Mouse (Mus musculus): ENCODE measurements around the gene Mta1.

Mta1 gene

GRCm38 (mm10) chr12:113146112-113147057 lies 48.3 kb downstream of the Mta1 start, which contains the start of gene Crip1:
TSS of gene Crip1 (plus strand) at chr12:113146316.
- intact Hi-C loops (cut with DNase I) = loop anchor here (5.0 kb wide), 2 partner anchors 41 to 61 kb away; partner anchors contain the start of gene Tmem121

- intact Hi-C loops (cut with DNase I) = loop anchor here (5.0 kb wide), 2 partner anchors 40 to 60 kb away; partner anchors contain the start of gene Tmem121
Observed at GRCm38 (mm10) chr12:113147481-113147880, 49.4 kb downstream of the Mta1 start.

GRCm38 (mm10) chr12:113148381-113149035 lies 50.4 kb downstream of the Mta1 start:
- intact Hi-C loops (cut with DNase I) = loop anchor here (5.0 kb wide), 2 partner anchors 39 to 59 kb away; partner anchors contain the start of gene Tmem121

- intact Hi-C loops (cut with DNase I) = loop anchor here (5.0 kb wide), 2 partner anchors 38 to 58 kb away; partner anchors contain the start of gene Tmem121
Observed at GRCm38 (mm10) chr12:113149341-113149740, 51.3 kb downstream of the Mta1 start.

- intact Hi-C loops (cut with DNase I) = loop anchor here (5.0 kb wide), 3 partner anchors 33 to 57 kb away; partner anchors contain the start of gene Tmem121
Observed at GRCm38 (mm10) chr12:113149896-113150295, 51.8 kb downstream of the Mta1 start.

- intact Hi-C loops (cut with DNase I) = loop anchor here (5.0 kb wide), 1 partner anchor 33 kb away; no protein-coding TSS in a partner anchor
Observed at GRCm38 (mm10) chr12:113150591-113150990, 52.5 kb downstream of the Mta1 start.

- intact Hi-C loops (cut with DNase I) = loop anchor here (5.0 kb wide), 1 partner anchor 34 kb away; no protein-coding TSS in a partner anchor
Observed at GRCm38 (mm10) chr12:113151046-113151445, 53.0 kb downstream of the Mta1 start.

GRCm38 (mm10) chr12:113151661-113152271 lies 53.7 kb downstream of the Mta1 start:
- intact Hi-C loops (cut with DNase I) = loop anchor here (5.0 kb wide), 1 partner anchor 34 kb away; no protein-coding TSS in a partner anchor

- intact Hi-C loops (cut with DNase I) = loop anchor here (5.0 kb wide), 1 partner anchor 35 kb away; no protein-coding TSS in a partner anchor
Observed at GRCm38 (mm10) chr12:113152272-113152661, 54.2 kb downstream of the Mta1 start.

GRCm38 (mm10) chr12:113152991-113153525 lies 55.0 kb downstream of the Mta1 start:
- intact Hi-C loops (cut with DNase I) = loop anchor here (5.0 kb wide), 1 partner anchor 36 kb away; no protein-coding TSS in a partner anchor

GRCm38 (mm10) chr12:113153971-113154370 lies 55.9 kb downstream of the Mta1 start:
- intact Hi-C loops (cut with DNase I) = loop anchor here (5.0 kb wide), 1 partner anchor 37 kb away; no protein-coding TSS in a partner anchor

- intact Hi-C loops (cut with DNase I) = loop anchor here (5.0 kb wide), 1 partner anchor 37 kb away; no protein-coding TSS in a partner anchor
Observed at GRCm38 (mm10) chr12:113154747-113155075, 56.6 kb downstream of the Mta1 start.

- intact Hi-C loops (cut with DNase I) = no loop called here
Observed at GRCm38 (mm10) chr12:113155076-113155771, 57.1 kb downstream of the Mta1 start.

GRCm38 (mm10) chr12:113155887-113156539 lies 57.9 kb downstream of the Mta1 start, which contains the start of gene Tedc1:
TSS of gene Tedc1 (plus strand) at chr12:113156421.
- intact Hi-C loops (cut with DNase I) = no loop called here

- intact Hi-C loops (cut with DNase I) = no loop called here
Observed at GRCm38 (mm10) chr12:113156540-113156929, 58.5 kb downstream of the Mta1 start.

- intact Hi-C loops (cut with DNase I) = no loop called here
Observed at GRCm38 (mm10) chr12:113157002-113157401, 58.9 kb downstream of the Mta1 start.

- intact Hi-C loops (cut with DNase I) = no loop called here
Observed at GRCm38 (mm10) chr12:113157521-113157920, 59.4 kb downstream of the Mta1 start.

GRCm38 (mm10) chr12:113157971-113158370 lies 59.9 kb downstream of the Mta1 start:
- intact Hi-C loops (cut with DNase I) = no loop called here

GRCm38 (mm10) chr12:113163561-113164006 lies 65.5 kb downstream of the Mta1 start:
- intact Hi-C loops (cut with DNase I) = no loop called here
